ENCODE assay signal across 20 mouse cellular contexts in genomic region chr5:38616296-38616695, GRCm38 (mm10).
"Had no signal": no experiment of that assay in that cellular context is flagged by ENCODE, and none has a peak within 500 bp of the region (broad histone marks: within the 10 kb centered on the region; RNA-seq: fewer than 3 reads in every experiment).

No protein-coding gene starts in this region.

- H3K27me3 ChIP-seq: liver, embryonic 13.5 days; liver, embryonic 15.5 days; lung, embryonic 15.5 days; midbrain, embryonic 12.5 days; neural tube, embryonic 13.5 days; neural tube, embryonic 15.5 days had no signal

- H3K9ac ChIP-seq: liver, embryonic 13.5 days; liver, embryonic 15.5 days; liver, postnatal 0 days; lung, embryonic 15.5 days; midbrain, embryonic 12.5 days; neural tube, embryonic 13.5 days; neural tube, embryonic 15.5 days had no signal

- H3K4me2 ChIP-seq: liver, embryonic 11.5 days; liver, embryonic 13.5 days; liver, embryonic 15.5 days; lung, embryonic 15.5 days; midbrain, embryonic 12.5 days; neural tube, embryonic 13.5 days; neural tube, embryonic 15.5 days had no signal

- H3K27ac ChIP-seq: liver, embryonic 13.5 days; liver, embryonic 15.5 days; lung, embryonic 15.5 days; midbrain, embryonic 10.5 days; midbrain, embryonic 12.5 days; neural tube, embryonic 13.5 days; neural tube, embryonic 15.5 days had no signal

- DNase-seq: liver, embryonic 13.5 days; liver, postnatal 0 days; midbrain, embryonic 14.5 days; retina, postnatal 1 day; right cerebral cortex, adult 18-20 months; right cerebral cortex, postnatal 25 days; right cerebral cortex, postnatal 4 days; spleen, adult 18-20 months; thymus, adult 18-20 months; thymus, postnatal 14 days; thymus, postnatal 36 days had no signal

- H3K4me3 ChIP-seq: liver, embryonic 13.5 days; liver, embryonic 15.5 days; lung, embryonic 15.5 days; midbrain, embryonic 10.5 days; midbrain, embryonic 12.5 days; myocyte; neural tube, embryonic 13.5 days; neural tube, embryonic 15.5 days had no signal

- H3K9me3 ChIP-seq: liver, embryonic 13.5 days; liver, embryonic 15.5 days; lung, embryonic 15.5 days; midbrain, embryonic 10.5 days; midbrain, embryonic 12.5 days; neural tube, embryonic 13.5 days; neural tube, embryonic 15.5 days had no signal

- H3K36me3 ChIP-seq: liver, embryonic 13.5 days; liver, embryonic 15.5 days; lung, embryonic 15.5 days; midbrain, embryonic 10.5 days; midbrain, embryonic 12.5 days; neural tube, embryonic 13.5 days; neural tube, embryonic 15.5 days had no signal

- H3K4me1 ChIP-seq: liver, embryonic 13.5 days; liver, embryonic 15.5 days; lung, embryonic 15.5 days; midbrain, embryonic 10.5 days; midbrain, embryonic 12.5 days; neural tube, embryonic 13.5 days; neural tube, embryonic 15.5 days had no signal

- ATAC-seq: liver, postnatal 0 days; midbrain, embryonic 16.5 days had no signal
